Mouse (Mus musculus) forebrain, embryonic 15.5 days (tissue): ENCODE data around the gene Skint2. TPM values are rescaled to one million over a fixed set of nuclear protein-coding genes. Genes with fewer than 3 reads are reported as not detected.

Experiments
- ATAC-seq: fragments of 200-750 bp; cut with Nextera tagmentation; replicated peaks from 2 replicates; pipeline ENCODE4 v1.8.0; 2017; ENCODE audit warnings: mild to moderate bottlenecking, moderate TSS enrichment, moderate library complexity
- H3K27ac ChIP-seq: fragments of 300-500 bp; sonication (generic); replicated peaks from 2 replicates; pipeline ENCODE4 v1.5.1; 2015; ENCODE audit warnings: mild to moderate bottlenecking, inconsistent platforms
- H3K27me3 ChIP-seq: fragments of 300-500 bp; sonication (generic); 2 replicates; pipeline ENCODE4 v1.6.1; 2015; ENCODE audit warnings: inconsistent platforms
- H3K36me3 ChIP-seq: fragments of 300-500 bp; sonication (generic); 2 replicates; pipeline ENCODE4 v1.6.1; 2015; ENCODE audit warnings: mild to moderate bottlenecking, inconsistent platforms
- H3K4me1 ChIP-seq: fragments of 300-500 bp; sonication (generic); 2 replicates; pipeline ENCODE4 v1.6.1; 2015; ENCODE audit warnings: inconsistent platforms
- H3K4me2 ChIP-seq: fragments of 300-500 bp; sonication (generic); replicated peaks from 2 replicates; pipeline ENCODE4 v1.6.1; 2015; ENCODE audit warnings: mild to moderate bottlenecking, inconsistent platforms
- H3K4me3 ChIP-seq: fragments of 300-500 bp; sonication (generic); 2 replicates; pipeline ENCODE4 v1.5.1; 2015; ENCODE audit warnings: mild to moderate bottlenecking, inconsistent platforms
- H3K9ac ChIP-seq: fragments of 300-500 bp; sonication (generic); replicated peaks from 2 replicates; pipeline ENCODE4 v1.6.1; 2015; ENCODE audit warnings: mild to moderate bottlenecking, inconsistent platforms
- H3K9me3 ChIP-seq: fragments of 300-500 bp; sonication (generic); 2 replicates; pipeline ENCODE4 v1.6.1; 2016; ENCODE audit warnings: inconsistent platforms
- WGBS: fragments of 180-500 bp; shearing (Covaris S2); methylation state at CpG from one replicate; pipeline ENCODE4 v1.1.7; 2015; ENCODE audit warnings: mixed read lengths; 5-methylcytosine and 5-hydroxymethylcytosine counted together
- polyA plus RNA-seq: library from polyadenylated mRNA; unstranded; fragments of >200 nt; fragmentation: Nextera tagmentation; extraction: Ambion mirVana; gene quantifications from 2 replicates; pipeline ENCODE4 v1.2.1, GENCODE M21; 2015

The Skint2 gene
- polyA plus RNA-seq = not detected in 2 replicates

DNA sequence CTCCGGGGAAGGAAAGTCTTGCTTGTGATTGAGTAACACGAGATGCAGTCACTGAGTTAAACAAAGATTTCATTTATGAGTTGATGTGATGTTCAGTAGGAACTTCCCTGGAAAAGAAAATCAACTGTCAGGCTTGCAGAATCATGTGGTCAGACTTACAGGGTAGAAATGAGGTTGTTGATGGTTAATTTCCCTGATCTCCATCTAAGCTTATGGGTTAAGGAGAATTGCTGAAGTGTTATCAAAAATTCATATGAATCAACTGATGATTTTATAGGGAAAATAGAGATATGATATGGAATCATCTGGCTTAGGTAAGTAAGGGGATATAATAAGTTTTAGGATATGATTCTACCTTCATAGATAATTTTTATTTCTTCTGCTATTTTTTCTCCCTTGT is at the start of gene Skint2:
Gene Skint2, plus strand, starts transcription at position 301 of the 400 bp plus-strand sequence.
- Histone ChIP-seq H3K4me1 (no peaks in the 10 kb centered on the region), H3K4me2 (no peak within 1 kb of the TSS), H3K27me3 (no peaks in the 10 kb centered on the region), H3K4me3 (no peak within 1 kb of the TSS), H3K36me3 (no peaks in the 10 kb centered on the region), H3K9me3 (peaks cover 4% of the 10 kb centered on the region; the same call in 1 of the 2 replicates), H3K27ac (no peak within 1 kb of the TSS), H3K9ac (no peak within 1 kb of the TSS)
- 80% methylated on average over 2 of the region's 2 CpGs for WGBS
- ATAC-seq = no peak

Other genes starting within 250 kb of the Skint2 start
- not detected in 2 replicates for gene Skint9, start 123.2 kb upstream of the Skint2 start, polyA plus RNA-seq
- not detected in 2 replicates for gene Skint10, start 217.7 kb downstream of the Skint2 start, polyA plus RNA-seq